Mouse (Mus musculus): ENCODE data around the gene Hlcs.

The Hlcs gene

GRCm38 (mm10) chr16:94327781-94328711 lies 14.7 kb upstream of the Hlcs start, which contains the start of gene Ripply3:
Ripply3 (plus strand) TSS chr16:94328420.
- DNase-seq (ENCODE audit: low spot score in 2 of 2), result no peak

- DNase-seq (ENCODE audit: low spot score in 2 of 2), result no peak
Measured at GRCm38 (mm10) chr16:94326008-94326407, 12.6 kb upstream of the Hlcs start.

- DNase-seq (ENCODE audit: low spot score in 2 of 2), result no peak
Measured at GRCm38 (mm10) chr16:94323681-94324080, 10.3 kb upstream of the Hlcs start.

GRCm38 (mm10) chr16:94320223-94320622 lies 6.9 kb upstream of the Hlcs start:
- DNase-seq (ENCODE audit: low spot score in 2 of 2), result no peak

GRCm38 (mm10) chr16:94317752-94318151 lies 4.4 kb upstream of the Hlcs start:
- no peak for DNase-seq (ENCODE audit: low spot score in 2 of 2)

- DNase-seq (ENCODE audit: low spot score in 2 of 2), result no peak
Measured at GRCm38 (mm10) chr16:94315215-94315614, 1.8 kb upstream of the Hlcs start.

GRCm38 (mm10) chr16:94314626-94315025 lies 1.3 kb upstream of the Hlcs start:
- no peak for DNase-seq (ENCODE audit: low spot score in 2 of 2)

GRCm38 (mm10) chr16:94312663-94313228 lies 625 bp downstream of the Hlcs start:
- DNase-seq (ENCODE audit: low spot score in 2 of 2), result peak; percentile 80 to 89

- DNase-seq (ENCODE audit: low spot score in 2 of 2), result no peak
Measured at GRCm38 (mm10) chr16:94311931-94312330, 1.4 kb downstream of the Hlcs start.

- DNase-seq (ENCODE audit: low spot score in 2 of 2), result no peak
Measured at GRCm38 (mm10) chr16:94311416-94311815, 2.0 kb downstream of the Hlcs start.

- DNase-seq (ENCODE audit: low spot score in 2 of 2), result no peak
Measured at GRCm38 (mm10) chr16:94309025-94309424, 4.3 kb downstream of the Hlcs start.

- DNase-seq (ENCODE audit: low spot score in 2 of 2), result no peak
Measured at GRCm38 (mm10) chr16:94307942-94308341, 5.4 kb downstream of the Hlcs start.

- DNase-seq (ENCODE audit: low spot score in 2 of 2), result peak in 1 of 2 experiments; percentile 31
Measured at GRCm38 (mm10) chr16:94307526-94307925, 5.8 kb downstream of the Hlcs start.

GRCm38 (mm10) chr16:94303203-94303535 lies 10.2 kb downstream of the Hlcs start:
- DNase-seq (ENCODE audit: low spot score in 2 of 2), result no peak

GRCm38 (mm10) chr16:94302274-94303202 lies 10.8 kb downstream of the Hlcs start:
- DNase-seq (ENCODE audit: low spot score in 2 of 2), result peak; percentile 49 to 65

GRCm38 (mm10) chr16:94301696-94302095 lies 11.7 kb downstream of the Hlcs start:
- no peak for DNase-seq (ENCODE audit: low spot score in 2 of 2)

- no peak for DNase-seq (ENCODE audit: low spot score in 2 of 2)
Measured at GRCm38 (mm10) chr16:94301194-94301593, 12.2 kb downstream of the Hlcs start.

GRCm38 (mm10) chr16:94299210-94299609 lies 14.2 kb downstream of the Hlcs start:
- no peak for DNase-seq (ENCODE audit: low spot score in 2 of 2)

- DNase-seq (ENCODE audit: low spot score in 2 of 2), result no peak
Measured at GRCm38 (mm10) chr16:94298081-94298480, 15.3 kb downstream of the Hlcs start.

- no peak for DNase-seq (ENCODE audit: low spot score in 2 of 2)
Measured at GRCm38 (mm10) chr16:94291141-94291540, 22.2 kb downstream of the Hlcs start.

- DNase-seq (ENCODE audit: low spot score in 2 of 2), result peak; percentile 57 to 73
Measured at GRCm38 (mm10) chr16:94290073-94290999, 23.0 kb downstream of the Hlcs start.

Measured in frontal cortex, postnatal 36 days (tissue).